Mouse (Mus musculus): ENCODE measurements around the gene Rpn1.

GRCm38 (mm10) chr6:88062398-88062797, 21.9 kb upstream of the Rpn1 start:
- no peak for TF ChIP-seq EP300 (IDR thresholded peaks at IDR 0.05; ENCODE audit: insufficient read depth, low read depth, low read length)
- no peak for TF ChIP-seq CTCF (IDR thresholded peaks at IDR 0.05; ENCODE audit: low read depth, low read length)
- TF ChIP-seq POLR2A (IDR thresholded peaks at IDR 0.05; ENCODE audit: insufficient read depth, low read length): no peak
